In the genomic region with DNA sequence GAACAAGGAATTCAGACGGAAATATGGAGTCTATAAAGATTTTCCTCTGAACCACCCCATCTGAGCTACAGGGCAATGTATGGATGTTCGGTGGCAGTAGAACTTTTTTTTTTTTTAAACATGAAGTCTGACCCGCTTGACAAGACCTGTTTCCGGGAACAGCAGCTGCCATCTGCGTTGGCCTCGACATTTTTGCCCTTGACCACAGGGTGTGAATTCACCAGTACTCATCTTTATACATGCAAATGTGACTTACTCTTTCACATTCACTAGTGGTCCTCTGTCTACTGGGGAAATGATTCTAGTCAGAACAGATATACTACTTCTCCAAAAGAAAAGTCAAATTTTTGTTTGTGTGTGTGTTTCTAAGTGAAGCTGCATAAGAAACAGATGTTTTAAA, we compare ENCODE assay signal across 1 mouse cellular context.
TF ChIP-seq lines count a peak whose summit lies in the region.

No protein-coding gene starts in this region.

TF ChIP-seq in CH12.LX, 34 proteins besides CTCF, POLR2A, EP300 and RAD21 (continued from another document):
- TF ChIP-seq ZC3H11A (IDR thresholded peaks at IDR 0.05; ENCODE audit: low read depth, low read length) (no peak), KAT2A (IDR thresholded peaks at IDR 0.05; ENCODE audit: insufficient replicate concordance, low read length) (no peak), UBTF (IDR thresholded peaks at IDR 0.05; ENCODE audit: low read depth, low read length) (no peak), USF1 (IDR thresholded peaks at IDR 0.05; ENCODE audit: low read depth, low read length) (no peak), MAFK (IDR thresholded peaks at IDR 0.05; ENCODE audit: insufficient replicate concordance, low read length) (0 out of 2 replicates have a peak, but pooled peaks have one; percentile 56), MEF2A (IDR thresholded peaks at IDR 0.05; ENCODE audit: borderline replicate concordance, low read depth, low read length) (no peak; the same call in 1 of the 2 replicates), RCOR1 (conservative IDR thresholded peaks at IDR 0.05; ENCODE audit: low read depth, low read length) (peak; percentile 76)
